Mouse (Mus musculus) embryonic facial prominence, embryonic 14.5 days (tissue): ENCODE measurements around the gene Ceacam13. TPM values are rescaled to one million over a fixed set of nuclear protein-coding genes. Genes with fewer than 3 reads are reported as not detected.
"Not testable (repeated sequence)": the region's sequence is repeated elsewhere in the genome, so short reads cannot be mapped to it uniquely, and the experiment has no call there.

Experiments
- ATAC-seq: fragments of 200-750 bp; cut with Nextera tagmentation; 2 replicates; pipeline ENCODE4 v1.8.0; 2017; ENCODE audit warnings: low read depth, moderate number of reproducible peaks, moderate TSS enrichment
- DNase-seq: peaks from one replicate; pipeline ENCODE4 v3.0.0-alpha.2; 2015; ENCODE audit warnings: low spot score
- H3K27ac ChIP-seq: fragments of 300-500 bp; sonication (generic); replicated peaks from 2 replicates; pipeline ENCODE4 v1.5.1; 2014; ENCODE audit warnings: low read depth, mild to moderate bottlenecking, low read length, moderate library complexity
- H3K27me3 ChIP-seq: fragments of 300-500 bp; sonication (generic); replicated peaks from 2 replicates; pipeline ENCODE4 v1.6.1; 2014; ENCODE audit warnings: low read length; ENCODE audit not compliant: control insufficient read depth, insufficient read depth
- H3K36me3 ChIP-seq: fragments of 300-500 bp; sonication (generic); 2 replicates; pipeline ENCODE4 v1.6.1; 2014; ENCODE audit warnings: low read length, mixed read lengths; ENCODE audit not compliant: control insufficient read depth, insufficient read depth
- H3K4me1 ChIP-seq: fragments of 300-500 bp; sonication (generic); 2 replicates; pipeline ENCODE4 v1.6.1; 2014; ENCODE audit warnings: antibody characterized with exemption, low read length; ENCODE audit not compliant: control insufficient read depth, insufficient read depth
- H3K4me2 ChIP-seq: fragments of 300-500 bp; sonication (generic); 2 replicates; pipeline ENCODE4 v1.6.1; 2014; ENCODE audit warnings: low read depth, mild to moderate bottlenecking, low read length, moderate library complexity, mixed read lengths
- H3K4me3 ChIP-seq: fragments of 300-500 bp; sonication (generic); 2 replicates; pipeline ENCODE4 v1.5.1; 2014; ENCODE audit warnings: low read depth, mild to moderate bottlenecking, low read length
- H3K9ac ChIP-seq: fragments of 300-500 bp; sonication (generic); 2 replicates; pipeline ENCODE4 v1.6.1; 2014; ENCODE audit warnings: low read depth, mild to moderate bottlenecking, low read length, moderate library complexity, mixed read lengths
- H3K9me3 ChIP-seq: fragments of 300-500 bp; sonication (generic); 2 replicates; pipeline ENCODE4 v1.6.1; 2016; ENCODE audit warnings: low read length; ENCODE audit not compliant: control insufficient read depth
- WGBS: fragments of 180-500 bp; shearing (Covaris S2); extraction: QIAGEN DNeasy Blood & Tissue Kit; methylation state at CpG from one replicate; pipeline ENCODE4 v1.1.7; 2014; 5-methylcytosine and 5-hydroxymethylcytosine counted together
- microRNA-seq: library from miRNA; unstranded; fragments of <30 nt; microRNA quantifications from one replicate; pipeline ENCODE4, GENCODE M21; 2016; ENCODE audit warnings: borderline number of aligned reads
- polyA plus RNA-seq: library from polyadenylated mRNA; unstranded; fragments of >200 nt; fragmentation: Nextera tagmentation; extraction: Ambion mirVana; gene quantifications from 2 replicates; pipeline ENCODE4 v1.2.1, GENCODE M21; 2014

Ceacam13 gene
- polyA plus RNA-seq = not detected in 2 replicates

- H3K9me3 ChIP-seq = 0 out of 2 replicates have a peak, but pooled peaks cover 10% of the 10 kb centered on the region
- H3K36me3 ChIP-seq = no peaks in the 10 kb centered on the region
- H3K4me2 ChIP-seq = no peak within 1 kb of the TSS
- H3K9ac ChIP-seq = no peak within 1 kb of the TSS
- 77% methylated on average over 4 of the region's 4 CpGs for WGBS
- no peak for DNase-seq
- no peaks in the 10 kb centered on the region for H3K4me1 ChIP-seq
- H3K27ac ChIP-seq = no peak within 1 kb of the TSS
- no peak within 1 kb of the TSS for H3K4me3 ChIP-seq
- no peak for ATAC-seq
- H3K27me3 ChIP-seq = no peaks in the 10 kb centered on the region
These were observed at the start of gene Ceacam13 for GRCm38 (mm10) chr7:18009589-18009988. TSS of gene Ceacam13 (plus strand) at chr7:18009889.

DNA sequence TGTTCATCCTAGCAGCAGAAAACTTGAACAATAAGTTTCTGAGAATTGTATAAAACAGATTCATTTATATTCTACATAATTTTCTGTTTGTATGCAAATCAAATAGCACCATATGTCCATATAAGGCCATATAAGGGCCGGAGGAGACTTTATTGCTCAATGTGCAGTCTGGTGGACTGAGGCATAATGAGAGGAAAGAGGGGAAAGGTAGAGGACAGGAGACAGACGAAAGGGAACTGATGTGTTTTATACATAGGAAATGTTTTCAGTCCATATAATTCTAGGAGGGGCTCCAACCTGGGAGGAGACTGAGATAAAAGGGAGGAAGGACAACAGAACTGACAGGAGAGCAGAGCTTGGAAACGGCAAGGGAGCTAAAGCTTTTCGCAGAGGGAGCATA is 37.9 kb upstream of the Ceacam13 start, which contains the start of gene Ceacam11:
Gene Ceacam11, plus strand, starts transcription at position 301 of the 400 bp plus-strand sequence.
- H3K4me2 ChIP-seq = no peak within 1 kb of the TSS
- no peak within 1 kb of the TSS for H3K9ac ChIP-seq
- no peak for DNase-seq
- no peak for ATAC-seq
- no peaks in the 10 kb centered on the region for H3K36me3 ChIP-seq
- no peaks in the 10 kb centered on the region for H3K4me1 ChIP-seq
- WGBS = 78% methylated on average over 4 of the region's 4 CpGs
- peaks cover 19% of the 10 kb centered on the region for H3K9me3 ChIP-seq
- no peak within 1 kb of the TSS for H3K4me3 ChIP-seq
- H3K27ac ChIP-seq = no peak within 1 kb of the TSS
- H3K27me3 ChIP-seq = no peaks in the 10 kb centered on the region

GRCm38 (mm10) chr7:18001131-18001530 is 8.6 kb upstream of the Ceacam13 start:
- H3K27ac ChIP-seq, H3K9ac ChIP-seq, DNase-seq, H3K4me2 ChIP-seq, H3K4me1 ChIP-seq, H3K36me3 ChIP-seq, H3K27me3 ChIP-seq, H3K4me3 ChIP-seq, ATAC-seq, H3K9me3 ChIP-seq: not testable (repeated sequence)
- WGBS = 90% methylated on average over 1 of the region's 1 CpGs

DNA sequence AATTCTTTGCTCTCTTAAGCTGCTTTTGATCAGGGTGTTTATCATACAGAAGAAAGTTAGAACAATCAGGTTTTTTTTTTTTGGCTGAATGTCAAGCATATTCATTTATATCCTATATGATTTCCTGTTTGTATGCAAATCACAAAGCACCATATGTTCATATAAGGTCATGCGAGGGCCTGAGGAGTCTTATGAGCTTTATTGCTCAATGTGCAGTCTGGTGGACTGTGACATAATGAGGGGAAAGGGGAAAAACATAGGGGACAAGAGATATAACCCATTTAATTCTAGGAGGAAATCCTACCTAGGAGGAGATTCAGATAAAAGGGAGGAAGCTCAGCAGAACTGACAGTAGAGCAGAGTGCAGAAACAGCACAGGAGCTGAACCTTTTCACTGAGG is 55.9 kb downstream of the Ceacam13 start, which contains the start of gene Ceacam12:
Gene Ceacam12, plus strand, starts transcription at position 301 of the 400 bp plus-strand sequence.
- no peak within 1 kb of the TSS for H3K27ac ChIP-seq
- no peak for DNase-seq
- no peaks in the 10 kb centered on the region for H3K36me3 ChIP-seq
- no peak within 1 kb of the TSS for H3K4me3 ChIP-seq
- no peaks in the 10 kb centered on the region for H3K4me1 ChIP-seq
- 78% methylated on average over 1 of the region's 1 CpGs for WGBS
- H3K9me3 ChIP-seq = peaks cover 22% of the 10 kb centered on the region; the same call in 1 of the 2 replicates
- no peak for ATAC-seq
- no peak within 1 kb of the TSS for H3K4me2 ChIP-seq
- no peak within 1 kb of the TSS for H3K9ac ChIP-seq
- H3K27me3 ChIP-seq = no peaks in the 10 kb centered on the region

Small RNAs within 50 kb of the gene (microRNA-seq; reads per million reads assigned to microRNA genes)
- gene Gm22414 = not detected

Other genes starting within 250 kb of the Ceacam13 start
- gene Ceacam14, start 197.3 kb upstream of the Ceacam13 start, polyA plus RNA-seq = not detected in 2 replicates
- gene Gm5155, start 138.1 kb upstream of the Ceacam13 start, polyA plus RNA-seq = not detected in 2 replicates
- not detected in 2 replicates for gene Ceacam11, start 37.8 kb upstream of the Ceacam13 start, polyA plus RNA-seq
- gene Ceacam12, start 56.0 kb downstream of the Ceacam13 start, polyA plus RNA-seq = not detected in 2 replicates
- not detected in 2 replicates for gene Igfl3, start 166.6 kb downstream of the Ceacam13 start, polyA plus RNA-seq
- gene Mill1, start 235.5 kb downstream of the Ceacam13 start, polyA plus RNA-seq = 0.26 TPM in 1 of 2 replicates, not detected in the other